In the genomic region with DNA sequence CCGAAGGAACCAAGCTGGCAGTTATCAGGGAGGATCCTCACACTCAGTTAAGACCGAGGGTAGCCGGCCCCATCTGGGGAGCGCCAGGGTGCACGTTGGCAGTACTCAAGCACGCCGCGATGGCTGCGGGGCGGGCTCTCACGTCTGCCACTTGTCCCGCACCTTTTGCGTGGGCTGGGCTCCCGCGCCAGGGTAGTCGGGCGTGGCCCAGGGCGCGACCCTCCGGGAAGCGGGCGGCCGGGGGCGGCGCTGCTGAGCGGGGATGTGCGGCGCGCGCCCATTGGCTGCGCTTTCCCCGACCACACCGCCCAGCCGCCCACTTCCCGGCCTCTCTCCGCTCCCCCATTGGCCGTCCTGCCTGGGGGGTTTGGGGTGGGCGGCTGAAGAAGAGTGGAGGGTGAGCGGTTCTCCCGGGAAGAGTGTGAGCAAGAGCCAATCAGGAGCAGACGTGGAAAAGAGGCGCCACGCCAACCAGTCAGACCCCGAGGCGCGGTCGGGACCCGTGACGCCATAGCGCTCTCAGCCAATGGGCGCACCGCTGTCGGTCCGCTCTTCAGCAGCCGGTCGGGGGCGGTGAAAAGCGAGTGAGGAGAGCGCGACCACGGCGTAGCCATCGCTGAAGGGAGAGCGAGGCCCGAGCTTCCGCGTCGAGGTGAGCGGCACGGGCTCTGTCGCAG, we compare ENCODE assay signal across 8 mouse cellular contexts. TPM values are rescaled to one million over a fixed set of nuclear protein-coding genes. Genes with fewer than 3 reads are reported as not detected.
DNase-seq lines count a peak whose midpoint lies in the region; ATAC-seq lines count a peak whose summit lies in the region.

A gene (plus strand): TSS at position 549 of the 677 bp plus-strand sequence.

- peak within 1 kb of the TSS; percentile 90 for H3K4me3 ChIP-seq in hindbrain, embryonic 12.5 days

- peak; percentile 100 for ATAC-seq in hindbrain, embryonic 12.5 days (ENCODE audit: low FRiP score)

- H3K27ac ChIP-seq in hindbrain, embryonic 12.5 days = peak within 1 kb of the TSS; percentile 94

- whole genome bisulfite sequencing in hindbrain, embryonic 12.5 days = under 1% methylated on average over 66 of the region's 71 CpGs

- H3K4me2 ChIP-seq in hindbrain, embryonic 12.5 days (replicated peaks) = peak within 1 kb of the TSS; percentile 89

- peaks cover 21% of the 10 kb centered on the region for H3K4me1 ChIP-seq in hindbrain, embryonic 12.5 days

- no peaks in the 10 kb centered on the region for H3K9me3 ChIP-seq in hindbrain, embryonic 12.5 days (replicated peaks)

- no peaks in the 10 kb centered on the region for H3K36me3 ChIP-seq in hindbrain, embryonic 12.5 days

- DNase-seq in Muller cell, postnatal 12 days (ENCODE audit: inconsistent ontology term) = peak; percentile 100
- DNase-seq in cerebellum, adult 9-11 months = peak; percentile 99
- DNase-seq in frontal cortex, postnatal 10 days (ENCODE audit: low spot score in 2 of 2) = peak; percentile 99
- DNase-seq in layer of hippocampus, postnatal 14 days (ENCODE audit: low spot score in 2 of 2) = peak; percentile 99
- peak; percentile 98 for DNase-seq in lung, postnatal 14 days
- DNase-seq in retina, adult 2 months (ENCODE audit: low read depth, low spot score) = peak; percentile 85
- peak; percentile 95 to 98 for DNase-seq in thymus, postnatal 36 days

- peaks cover 9% of the 10 kb centered on the region; the same call in 1 of the 2 replicates for H3K27me3 ChIP-seq in hindbrain, embryonic 12.5 days

- H3K9ac ChIP-seq in hindbrain, embryonic 12.5 days = peak within 1 kb of the TSS; percentile 95

RNA-seq across cellular contexts. Expression of the gene that starts here (rescaled TPM):
- polyA plus RNA-seq in hindbrain, embryonic 12.5 days (2016; fragmentation: Nextera tagmentation; extraction: Ambion mirVana) = 93.4 and 97.3 TPM in 2 replicates
- 100 to 1,000 TPM; 107 to 117 TPM for total RNA-seq in layer of hippocampus, postnatal 14 days (2021)

Comparison
In these comparisons a context has a peak if more than half of its experiments do, and no peak if none do; other contexts are left out.
1. Peak in every context shown above with its lines: DNase-seq, ATAC-seq, H3K4me3 ChIP-seq and H3K27ac ChIP-seq.